Mouse (Mus musculus) frontal cortex, postnatal 14 days (tissue): Measurements from ENCODE around the gene Slfnl1.

Source experiments
- DNase-seq, 2 experiments: peaks; one replicate each; pipeline ENCODE4 v3.0.0; 2022; ENCODE audit warnings: low spot score in 2 of 2

Slfnl1 gene

GRCm38 (mm10) chr4:120581711-120582110, 49.7 kb downstream of the Slfnl1 start:
- no peak for DNase-seq
